Mouse (Mus musculus): ENCODE results near the gene Fam217b. TPM values are rescaled to one million over a fixed set of nuclear protein-coding genes. Genes with fewer than 3 reads are reported as not detected.
A peak's percentile ranks its signal among the peaks of the same experiment; 100 is the strongest.

Gene Fam217b
- polyA plus RNA-seq, 1 experiment from 2014 or later, result 4.7 TPM

DNA sequence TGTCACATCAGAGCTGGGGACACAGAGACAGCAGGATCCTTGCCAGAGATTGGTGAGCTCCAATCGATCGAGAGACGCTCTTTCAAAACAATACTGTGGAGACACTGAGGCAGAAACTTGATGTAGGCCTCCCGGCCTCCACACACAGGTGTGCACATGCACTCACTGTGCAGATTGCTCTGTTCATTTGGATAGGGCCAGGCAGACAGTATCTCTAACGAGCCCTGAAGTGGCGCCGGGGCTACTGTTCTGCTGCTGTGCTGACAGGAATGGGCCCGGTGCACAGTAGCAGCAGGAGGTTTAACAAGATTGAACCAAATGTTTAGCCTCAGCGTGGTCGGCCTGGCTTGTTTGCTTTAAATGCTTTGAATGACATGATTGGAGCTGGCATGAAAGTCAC, 36.6 kb downstream of the Fam217b start:
- no peaks in the 10 kb centered on the region for H3K9me3 ChIP-seq
- H3K27ac ChIP-seq (replicated peaks), result peak overlapping the region; percentile 48; the same call in 1 of the 2 replicates
- WGBS, result 71% methylated on average over 10 of the region's 10 CpGs
- H3K4me3 ChIP-seq, result no peak overlapping the region
- no peaks in the 10 kb centered on the region for H3K27me3 ChIP-seq (replicated peaks; ENCODE audit: low read depth, poor library complexity, severe bottlenecking)
- no peak for DNase-seq (ENCODE audit: low spot score)
- H3K4me1 ChIP-seq, result peaks cover 27% of the 10 kb centered on the region
- H3K36me3 ChIP-seq (replicated peaks), result no peaks in the 10 kb centered on the region

DNA sequence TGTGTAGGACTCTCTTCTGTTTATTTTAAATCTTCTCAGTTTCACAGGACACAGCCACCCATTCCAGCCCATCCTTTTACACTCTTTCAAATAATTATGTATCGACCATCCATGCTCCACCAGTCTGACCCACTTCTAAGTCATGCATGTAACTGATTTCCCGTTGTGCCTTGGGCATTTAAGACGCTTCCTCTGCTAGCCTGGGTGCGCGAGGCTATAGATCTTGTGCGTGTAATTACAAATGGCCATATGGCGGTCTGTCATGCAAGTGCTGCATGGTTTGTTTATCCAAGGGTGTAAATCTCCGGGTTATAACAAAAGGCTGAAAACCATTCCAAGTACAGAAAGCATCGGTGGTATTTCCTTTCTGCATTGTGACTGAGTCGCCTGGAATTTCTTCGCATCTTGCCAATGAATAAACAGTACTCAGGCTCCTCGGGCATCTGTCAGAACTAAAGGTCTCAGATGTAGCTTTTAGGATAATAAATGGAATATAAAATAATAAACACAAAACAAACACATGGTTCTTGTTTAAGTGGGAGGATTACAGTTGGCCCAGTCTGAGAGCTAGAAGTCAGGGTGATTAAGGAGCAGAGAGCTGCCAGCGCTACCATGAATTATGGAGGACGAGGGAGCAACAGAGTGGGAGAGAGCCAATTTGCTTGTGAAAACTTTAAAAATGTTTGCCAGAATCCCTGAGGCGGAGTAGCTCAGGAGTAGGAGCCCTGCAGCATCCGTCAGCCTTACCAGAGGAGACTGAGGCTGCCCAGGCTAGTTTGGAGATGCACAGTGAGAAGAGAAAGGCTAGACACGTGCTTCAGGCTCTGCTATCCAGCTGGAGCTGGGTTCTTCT, 40.6 kb downstream of the Fam217b start:
- H3K36me3 ChIP-seq (replicated peaks), result no peaks in the 10 kb centered on the region
- no peak overlapping the region for H3K4me3 ChIP-seq
- peak; percentile 29 for DNase-seq (ENCODE audit: low spot score)
- peak overlapping the region; percentile 67 for H3K27ac ChIP-seq (replicated peaks)
- WGBS, result 55% methylated on average over 17 of the region's 17 CpGs
- H3K9me3 ChIP-seq, result no peaks in the 10 kb centered on the region
- peaks cover 27% of the 10 kb centered on the region for H3K4me1 ChIP-seq
- H3K27me3 ChIP-seq (replicated peaks; ENCODE audit: low read depth, poor library complexity, severe bottlenecking), result no peaks in the 10 kb centered on the region

DNA sequence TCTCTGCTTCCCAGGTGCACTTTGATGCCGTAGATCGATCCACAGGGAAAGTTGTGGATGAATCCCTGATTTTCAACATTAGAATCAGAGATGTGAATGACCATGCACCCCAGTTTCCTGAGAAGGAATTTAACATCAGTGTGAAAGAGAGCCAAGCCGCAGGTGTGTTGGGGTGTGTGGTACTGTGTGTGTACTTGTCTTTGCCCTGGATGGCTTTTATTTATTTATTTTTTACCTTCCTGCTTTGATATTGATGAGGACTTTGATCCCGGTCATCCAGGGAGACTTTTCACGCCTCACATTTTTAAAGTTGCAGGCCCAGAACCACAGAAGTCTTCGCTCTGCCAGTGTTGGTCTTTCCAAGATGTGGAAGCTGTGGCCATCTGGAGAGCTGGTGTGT, 43.1 kb downstream of the Fam217b start:
- H3K36me3 ChIP-seq (replicated peaks), result no peaks in the 10 kb centered on the region
- H3K4me1 ChIP-seq, result peaks cover 20% of the 10 kb centered on the region
- H3K4me3 ChIP-seq, result no peak overlapping the region
- no peak overlapping the region for H3K27ac ChIP-seq (replicated peaks)
- DNase-seq (ENCODE audit: low spot score), result no peak
- H3K9me3 ChIP-seq, result no peaks in the 10 kb centered on the region
- H3K27me3 ChIP-seq (replicated peaks; ENCODE audit: low read depth, poor library complexity, severe bottlenecking), result no peaks in the 10 kb centered on the region
- 94% methylated on average over 6 of the region's 6 CpGs for WGBS

DNA sequence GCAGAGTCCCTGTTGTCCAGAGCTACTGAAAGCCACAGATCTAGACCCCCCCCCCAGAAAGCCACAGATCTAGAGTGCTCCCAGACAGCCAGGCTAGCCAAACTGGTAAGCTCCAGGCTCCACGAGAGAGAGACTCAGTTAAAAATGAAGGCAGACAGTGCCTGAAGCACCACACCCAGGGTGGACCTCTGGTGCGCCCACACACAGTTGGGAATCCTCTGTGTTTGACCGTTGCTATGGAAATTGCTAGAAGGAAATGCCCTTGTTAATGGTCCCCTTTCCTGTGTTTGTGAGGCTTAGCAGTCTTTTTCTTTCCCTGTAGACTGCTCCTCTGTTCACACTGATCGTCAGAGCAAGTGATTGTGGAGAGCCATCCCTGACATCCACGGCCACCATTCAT, 46.0 kb downstream of the Fam217b start:
- DNase-seq (ENCODE audit: low spot score), result no peak
- 70% methylated on average over 5 of the region's 5 CpGs for WGBS
- H3K9me3 ChIP-seq, result no peaks in the 10 kb centered on the region
- no peaks in the 10 kb centered on the region for H3K27me3 ChIP-seq (replicated peaks; ENCODE audit: low read depth, poor library complexity, severe bottlenecking)
- H3K4me1 ChIP-seq, result peaks cover 14% of the 10 kb centered on the region
- H3K36me3 ChIP-seq (replicated peaks), result no peaks in the 10 kb centered on the region
- H3K4me3 ChIP-seq, result no peak overlapping the region
- H3K27ac ChIP-seq (replicated peaks), result no peak overlapping the region

GRCm38 (mm10) chr2:178471546-178472480, 57.5 kb downstream of the Fam217b start:
- DNase-seq (ENCODE audit: low spot score), result peak; percentile 24
- Histone ChIP-seq H3K36me3 (replicated peaks) (no peaks in the 10 kb centered on the region), H3K4me3 (no peak overlapping the region), H3K27me3 (replicated peaks; ENCODE audit: low read depth, poor library complexity, severe bottlenecking) (no peaks in the 10 kb centered on the region), H3K4me1 (peaks cover 21% of the 10 kb centered on the region), H3K27ac (replicated peaks) (peak overlapping the region; percentile 14; the same call in 1 of the 2 replicates), H3K9me3 (no peaks in the 10 kb centered on the region)
- WGBS, result 68% methylated on average over 17 of the region's 17 CpGs

- H3K27ac ChIP-seq (replicated peaks), result no peak overlapping the region
- WGBS, result 84% methylated on average over 10 of the region's 10 CpGs
- no peak for DNase-seq (ENCODE audit: low spot score)
- H3K36me3 ChIP-seq (replicated peaks), result no peaks in the 10 kb centered on the region
- H3K9me3 ChIP-seq, result no peaks in the 10 kb centered on the region
- no peaks in the 10 kb centered on the region for H3K27me3 ChIP-seq (replicated peaks; ENCODE audit: low read depth, poor library complexity, severe bottlenecking)
- H3K4me3 ChIP-seq, result no peak overlapping the region
- peaks cover 20% of the 10 kb centered on the region for H3K4me1 ChIP-seq
Observed at GRCm38 (mm10) chr2:178473916-178474315, 59.6 kb downstream of the Fam217b start.

Other genes starting within 250 kb of the Fam217b start
- gene Sycp2, start 6.8 kb upstream of the Fam217b start, polyA plus RNA-seq (2016; fragmentation: Nextera tagmentation; extraction: Ambion mirVana), result 0.05 TPM in 1 of 2 replicates, not detected in the other
- 1.8 and 1.9 TPM in 2 replicates for gene Ppp1r3d, start 52 bp upstream of the Fam217b start, polyA plus RNA-seq (2016; fragmentation: Nextera tagmentation; extraction: Ambion mirVana)
- gene Cdh26, start 16.0 kb downstream of the Fam217b start, polyA plus RNA-seq (2016; fragmentation: Nextera tagmentation; extraction: Ambion mirVana), result 0.19 TPM in 1 of 2 replicates, not detected in the other

Measured in embryonic facial prominence, embryonic 10.5 days (tissue).